Mouse (Mus musculus) intestine, embryonic 14.5 days (tissue): Measurements from ENCODE around the gene Fam219a. TPM values are rescaled to one million over a fixed set of nuclear protein-coding genes. Genes with fewer than 3 reads are reported as not detected.
A peak's percentile ranks its signal among the peaks of the same experiment; 100 is the strongest.

Experiments used
- ATAC-seq: fragments of 200-750 bp; cut with Nextera tagmentation; replicated peaks from 2 replicates; pipeline ENCODE4 v1.8.0; 2017; ENCODE audit warnings: low read depth, moderate number of reproducible peaks, moderate TSS enrichment, moderate library complexity; ENCODE audit not compliant: low FRiP score, low TSS enrichment
- DNase-seq: peaks from one replicate; pipeline ENCODE4 v3.0.0-alpha.2; 2018; ENCODE audit warnings: low spot score
- H3K27ac ChIP-seq: fragments of 300-500 bp; sonication (generic); 2 replicates; pipeline ENCODE4 v1.5.1; 2014; ENCODE audit warnings: low read depth, mild to moderate bottlenecking, control low read depth
- H3K27me3 ChIP-seq: fragments of 300-500 bp; sonication (generic); replicated peaks from 2 replicates; pipeline ENCODE4 v1.6.1; 2014; ENCODE audit warnings: low read length, control low read depth; ENCODE audit not compliant: control insufficient read depth, insufficient read depth
- H3K36me3 ChIP-seq: fragments of 300-500 bp; sonication (generic); 2 replicates; pipeline ENCODE4 v1.6.1; 2014; ENCODE audit warnings: low read length, control low read depth; ENCODE audit not compliant: control insufficient read depth, insufficient read depth
- H3K4me1 ChIP-seq: fragments of 300-500 bp; sonication (generic); replicated peaks from 2 replicates; pipeline ENCODE4 v1.6.1; 2014; ENCODE audit warnings: low read length, control low read depth, mixed read lengths; ENCODE audit not compliant: control insufficient read depth, insufficient read depth
- H3K4me2 ChIP-seq: fragments of 300-500 bp; sonication (generic); 2 replicates; pipeline ENCODE4 v1.6.1; 2014; ENCODE audit warnings: low read length
- H3K4me3 ChIP-seq: fragments of 300-500 bp; sonication (generic); 2 replicates; pipeline ENCODE4 v1.5.1; 2014; ENCODE audit warnings: low read depth, low read length, control low read depth, mixed read lengths
- H3K9ac ChIP-seq: fragments of 300-500 bp; sonication (generic); 2 replicates; pipeline ENCODE4 v1.6.1; 2014; ENCODE audit warnings: mild to moderate bottlenecking, low read length
- H3K9me3 ChIP-seq: fragments of 300-500 bp; sonication (generic); 2 replicates; pipeline ENCODE4 v1.6.1; 2016; ENCODE audit warnings: low read length, control low read depth; ENCODE audit not compliant: control insufficient read depth
- WGBS: fragments of 180-500 bp; shearing (Covaris S2); extraction: QIAGEN DNeasy Blood & Tissue Kit; methylation state at CpG from one replicate; pipeline ENCODE4 v1.1.7; 2014; 5-methylcytosine and 5-hydroxymethylcytosine counted together
- polyA plus RNA-seq: library from polyadenylated mRNA; unstranded; fragments of >200 nt; fragmentation: Nextera tagmentation; extraction: Ambion mirVana; gene quantifications from 2 replicates; pipeline ENCODE4 v1.2.1, GENCODE M21; 2014

The Fam219a gene
- polyA plus RNA-seq, 1 experiment from 2014 or later, result 2.2 TPM

DNA sequence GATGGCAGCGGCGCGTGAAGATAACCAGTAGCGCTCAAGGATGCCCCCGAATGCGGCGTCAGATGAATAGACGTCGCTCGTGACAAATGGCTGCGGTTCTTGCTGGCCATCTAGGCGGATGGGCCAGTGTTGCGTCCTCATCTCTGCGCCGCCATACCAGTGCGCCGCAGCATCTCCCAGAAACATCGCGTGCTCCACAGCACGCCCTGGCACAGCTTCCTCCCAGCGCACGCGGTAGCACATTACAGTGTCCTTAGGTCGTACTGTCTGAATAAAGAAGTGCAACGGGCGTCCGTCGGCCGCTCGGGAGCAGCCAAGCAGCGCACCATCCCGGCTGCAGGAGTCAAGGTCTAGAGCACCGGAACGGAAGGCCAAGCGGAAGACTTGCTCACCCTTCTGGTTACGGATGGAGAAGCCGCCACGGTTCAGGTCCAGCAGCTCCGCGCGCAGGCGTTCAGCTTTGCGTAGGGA, 70.4 kb downstream of the Fam219a start:
- WGBS, result 8% methylated on average over 43 of the region's 43 CpGs
- Histone ChIP-seq H3K4me2 (peak overlapping the region; percentile 42), H3K36me3 (no peaks in the 10 kb centered on the region), H3K9me3 (no peaks in the 10 kb centered on the region), H3K9ac (no peak overlapping the region), H3K27me3 (peaks cover 59% of the 10 kb centered on the region), H3K4me3 (peak overlapping the region; percentile 31), H3K27ac (no peak overlapping the region), H3K4me1 (peaks cover 17% of the 10 kb centered on the region; the same call in 1 of the 2 replicates)
- ATAC-seq, result no peak
- DNase-seq, result peak; percentile 73

DNA sequence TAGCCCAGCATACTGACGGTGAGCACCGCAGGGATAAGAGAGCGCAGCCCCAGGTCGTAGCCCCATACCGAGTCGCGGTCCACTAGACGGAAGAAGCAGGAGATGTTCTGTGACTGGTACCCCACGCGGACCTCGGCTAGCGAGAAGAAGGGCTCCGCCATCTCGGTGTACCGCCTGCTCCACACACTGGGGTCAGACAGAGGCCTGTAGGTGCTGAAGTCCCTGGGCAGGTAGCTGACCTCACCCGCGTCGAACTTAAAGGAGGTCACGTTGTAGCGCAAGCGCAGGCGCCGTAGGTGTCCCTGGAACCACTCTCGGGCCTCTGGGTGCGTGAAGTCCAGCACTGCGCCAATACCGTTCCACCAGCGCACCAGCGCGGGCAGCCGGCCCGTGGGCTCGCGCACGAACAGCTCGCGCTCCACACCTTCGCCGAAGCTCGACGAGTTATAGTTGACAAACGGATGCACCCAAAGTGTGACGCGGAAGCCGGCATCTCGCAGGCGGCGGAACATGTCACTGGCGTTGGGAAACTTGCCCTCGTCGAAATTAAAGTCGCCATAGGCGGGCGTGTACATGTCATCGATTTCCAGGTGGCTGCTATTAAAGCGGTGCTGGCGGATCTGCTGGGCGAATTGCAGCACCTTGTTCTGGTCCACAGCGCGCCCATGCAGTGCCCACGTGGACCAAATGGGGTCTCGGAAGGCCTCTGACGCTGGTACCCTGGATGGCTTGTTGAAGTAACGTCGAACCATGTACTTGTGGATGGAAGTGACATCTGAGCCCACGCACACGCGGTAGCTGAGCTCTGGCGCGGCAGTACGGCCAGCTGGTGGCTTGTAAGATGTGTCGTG, 71.1 kb downstream of the Fam219a start:
- Histone ChIP-seq H3K27ac (no peak overlapping the region), H3K27me3 (peaks cover 59% of the 10 kb centered on the region), H3K9me3 (no peaks in the 10 kb centered on the region), H3K4me1 (peaks cover 17% of the 10 kb centered on the region; the same call in 1 of the 2 replicates), H3K36me3 (no peaks in the 10 kb centered on the region), H3K4me2 (peak overlapping the region; percentile 61), H3K9ac (no peak overlapping the region), H3K4me3 (peak overlapping the region; percentile 31)
- DNase-seq, result peak; percentile 74
- 10% methylated on average over 72 of the region's 72 CpGs for WGBS
- ATAC-seq, result no peak

DNA sequence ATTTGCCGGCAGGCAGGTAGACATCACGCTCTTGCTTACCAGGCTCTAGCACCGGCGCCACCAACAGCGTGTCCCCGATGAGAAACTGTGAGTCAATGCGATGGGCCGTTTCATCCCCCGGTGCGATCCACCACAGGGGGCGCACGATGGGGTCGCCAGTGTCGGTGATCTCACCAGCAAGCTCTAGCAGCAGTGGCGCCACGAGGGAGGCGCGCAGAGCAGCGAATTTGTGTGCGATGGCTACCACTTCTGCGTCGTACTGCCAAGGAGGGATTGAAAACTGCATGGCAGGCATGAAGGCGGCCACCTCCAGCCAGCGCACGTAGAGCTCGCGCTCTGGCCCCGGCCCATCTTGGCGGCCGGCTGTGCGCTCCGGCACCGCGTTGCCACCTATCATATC, 71.8 kb downstream of the Fam219a start:
- Histone ChIP-seq H3K4me1 (peaks cover 16% of the 10 kb centered on the region; the same call in 1 of the 2 replicates), H3K9me3 (no peaks in the 10 kb centered on the region), H3K27me3 (peaks cover 59% of the 10 kb centered on the region), H3K4me2 (peak overlapping the region; percentile 61), H3K4me3 (peak overlapping the region; percentile 31), H3K27ac (no peak overlapping the region), H3K9ac (no peak overlapping the region), H3K36me3 (no peaks in the 10 kb centered on the region)
- DNase-seq (no peak), ATAC-seq (0 out of 2 replicates have a peak, but pooled peaks have one; percentile 16)
- 3% methylated on average over 34 of the region's 34 CpGs for WGBS

DNA sequence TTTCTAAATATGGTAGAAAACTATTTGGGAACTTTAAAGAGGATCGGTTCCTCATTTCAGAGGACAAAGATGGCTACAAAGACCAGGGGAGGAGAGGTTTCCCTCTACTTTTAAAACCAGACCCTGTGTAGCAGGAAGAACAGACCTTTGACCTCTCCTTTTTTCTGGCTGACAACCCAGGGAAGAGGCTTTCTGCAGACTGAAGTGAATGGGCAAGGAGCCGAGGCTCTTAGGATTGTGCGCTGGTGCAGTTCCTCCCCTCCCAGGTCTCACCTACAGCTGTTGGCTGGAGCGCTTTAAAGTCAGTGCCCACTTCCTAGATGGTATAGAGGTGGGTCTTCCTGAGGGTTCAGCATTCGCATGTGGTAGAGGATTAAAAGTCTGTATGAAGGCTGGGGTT, 72.3 kb downstream of the Fam219a start:
- no peak overlapping the region for H3K4me3 ChIP-seq
- no peak overlapping the region for H3K9ac ChIP-seq
- H3K27ac ChIP-seq, result no peak overlapping the region
- WGBS, result 63% methylated on average over 5 of the region's 5 CpGs
- H3K27me3 ChIP-seq, result peaks cover 59% of the 10 kb centered on the region
- ATAC-seq (no peak), DNase-seq (no peak)
- peaks cover 11% of the 10 kb centered on the region; the same call in 1 of the 2 replicates for H3K4me1 ChIP-seq
- H3K9me3 ChIP-seq, result no peaks in the 10 kb centered on the region
- H3K4me2 ChIP-seq, result peak overlapping the region; percentile 61; the same call in 1 of the 2 replicates
- no peaks in the 10 kb centered on the region for H3K36me3 ChIP-seq

DNA sequence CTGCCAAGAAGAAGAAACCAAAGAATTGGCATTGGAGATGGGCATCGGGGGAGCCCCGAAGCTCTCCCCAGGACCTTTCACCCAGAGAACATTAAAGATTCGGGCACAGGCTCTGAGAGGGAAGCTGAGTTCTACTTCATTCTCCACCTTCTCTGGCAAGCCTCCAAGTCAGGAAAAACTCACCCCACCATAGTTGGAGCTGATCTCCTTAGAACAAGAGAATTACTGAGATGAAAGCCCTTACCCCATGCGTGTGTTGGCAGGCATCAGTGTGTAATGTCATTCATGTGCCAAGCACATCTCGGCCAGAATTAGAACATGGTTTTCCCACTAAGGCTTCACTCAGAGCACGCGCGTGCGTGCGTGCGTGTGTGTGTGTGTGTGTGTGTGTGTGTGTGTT, 73.5 kb downstream of the Fam219a start:
- no peak overlapping the region for H3K27ac ChIP-seq
- no peak overlapping the region for H3K9ac ChIP-seq
- WGBS, result 86% methylated on average over 11 of the region's 11 CpGs
- DNase-seq, result no peak
- no peak overlapping the region for H3K4me2 ChIP-seq
- H3K4me3 ChIP-seq, result no peak overlapping the region
- no peaks in the 10 kb centered on the region for H3K36me3 ChIP-seq
- ATAC-seq, result no peak
- H3K27me3 ChIP-seq, result peaks cover 48% of the 10 kb centered on the region
- H3K4me1 ChIP-seq, result peaks cover 11% of the 10 kb centered on the region; the same call in 1 of the 2 replicates
- no peaks in the 10 kb centered on the region for H3K9me3 ChIP-seq

DNA sequence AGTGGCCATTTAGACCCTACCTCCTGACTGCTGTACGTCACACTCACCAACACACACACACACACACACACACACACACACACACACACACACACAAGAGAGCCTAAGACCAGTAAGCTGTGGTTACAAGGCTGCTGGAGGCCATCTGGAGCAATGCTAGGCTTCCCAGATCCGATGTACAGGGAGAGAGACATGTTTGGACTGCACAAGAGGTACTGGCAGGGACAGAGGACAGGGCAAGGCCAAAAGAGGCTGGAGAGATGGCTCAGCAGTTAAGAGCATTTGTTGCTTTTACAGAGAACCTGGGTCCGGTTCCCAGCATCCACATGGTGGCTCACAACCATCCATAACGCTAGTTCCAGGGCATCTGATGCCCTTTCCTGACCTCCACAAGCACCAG, 74.3 kb downstream of the Fam219a start:
- H3K9ac ChIP-seq, result no peak overlapping the region
- no peak overlapping the region for H3K4me3 ChIP-seq
- peaks cover 11% of the 10 kb centered on the region; the same call in 1 of the 2 replicates for H3K4me1 ChIP-seq
- H3K27me3 ChIP-seq, result peaks cover 40% of the 10 kb centered on the region
- WGBS, result 84% methylated on average over 4 of the region's 4 CpGs
- DNase-seq (no peak), ATAC-seq (no peak)
- H3K4me2 ChIP-seq, result no peak overlapping the region
- no peaks in the 10 kb centered on the region for H3K36me3 ChIP-seq
- H3K9me3 ChIP-seq, result no peaks in the 10 kb centered on the region
- H3K27ac ChIP-seq, result no peak overlapping the region

DNA sequence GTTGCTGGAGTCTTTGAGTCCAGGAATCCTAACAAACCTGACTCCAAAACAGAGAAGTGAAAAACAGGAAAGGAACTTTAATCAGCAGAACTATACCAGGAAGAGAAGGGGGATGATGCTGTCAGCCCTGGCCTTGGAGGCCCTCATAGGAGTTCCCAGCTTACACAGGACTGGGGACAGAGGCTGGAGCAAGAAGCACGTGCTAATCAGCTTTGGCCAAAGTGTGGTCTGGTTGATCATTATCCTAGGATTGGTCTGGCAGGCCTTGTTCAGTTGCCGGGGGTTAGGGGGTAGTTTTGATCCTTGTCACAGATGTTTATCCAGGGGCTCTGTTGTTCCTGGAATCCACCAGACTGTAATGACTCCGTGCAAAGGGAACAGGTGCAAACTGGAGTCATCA, 75.0 kb downstream of the Fam219a start:
- no peak overlapping the region for H3K4me2 ChIP-seq
- ATAC-seq (no peak), DNase-seq (no peak)
- peaks cover 33% of the 10 kb centered on the region for H3K27me3 ChIP-seq
- no peak overlapping the region for H3K4me3 ChIP-seq
- WGBS, result 32% methylated on average over 3 of the region's 3 CpGs
- H3K27ac ChIP-seq, result no peak overlapping the region
- H3K4me1 ChIP-seq, result peaks cover 11% of the 10 kb centered on the region; the same call in 1 of the 2 replicates
- no peaks in the 10 kb centered on the region for H3K36me3 ChIP-seq
- no peaks in the 10 kb centered on the region for H3K9me3 ChIP-seq
- no peak overlapping the region for H3K9ac ChIP-seq

DNA sequence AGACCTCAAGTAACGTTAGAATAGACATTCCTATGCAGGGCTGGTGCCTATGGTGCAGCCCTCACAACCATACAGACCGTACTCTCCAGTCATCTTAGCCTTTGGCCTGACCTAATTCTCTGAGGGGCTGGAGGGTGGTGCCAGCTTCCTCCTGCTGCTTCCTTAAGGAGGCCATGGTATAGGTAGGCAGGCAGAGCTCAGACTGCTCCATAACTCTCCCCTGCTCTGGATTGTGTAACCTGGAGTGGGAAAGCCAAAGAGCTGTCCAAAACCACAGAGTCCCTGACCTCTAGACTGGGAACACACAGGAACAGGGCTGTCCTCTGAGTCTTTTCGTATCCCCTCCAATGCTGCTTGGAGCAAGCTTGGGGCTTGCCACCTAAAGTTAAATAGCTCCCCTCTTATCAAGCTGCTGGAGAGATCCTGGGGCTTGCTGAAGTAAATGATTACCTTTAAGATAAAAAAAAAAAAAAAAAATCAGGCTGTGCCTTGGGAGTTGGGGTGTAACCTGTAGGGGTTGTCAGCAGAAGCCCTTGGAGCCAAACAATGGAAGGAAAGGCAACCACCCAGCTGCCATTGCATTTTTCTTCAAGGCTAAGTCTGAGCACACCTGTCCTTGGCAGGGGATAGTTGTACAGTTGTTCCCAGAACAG, 75.7 kb downstream of the Fam219a start:
- H3K27me3 ChIP-seq, result peaks cover 25% of the 10 kb centered on the region
- no peaks in the 10 kb centered on the region for H3K36me3 ChIP-seq
- H3K27ac ChIP-seq, result no peak overlapping the region
- no peak overlapping the region for H3K9ac ChIP-seq
- 0 out of 2 replicates have a peak, but pooled peaks have one; percentile 16 for ATAC-seq
- H3K4me1 ChIP-seq, result peaks cover 11% of the 10 kb centered on the region; the same call in 1 of the 2 replicates
- no peak overlapping the region for H3K4me2 ChIP-seq
- H3K4me3 ChIP-seq, result no peak overlapping the region
- 52% methylated on average over 3 of the region's 3 CpGs for WGBS
- DNase-seq, result peak; percentile 54
- H3K9me3 ChIP-seq, result no peaks in the 10 kb centered on the region
